Mouse (Mus musculus) brown adipose tissue, adult 24 weeks (tissue): Measurements from ENCODE around the gene Hebp2. TPM values are rescaled to one million over a fixed set of nuclear protein-coding genes. Genes with fewer than 3 reads are reported as not detected.

Experiments
- H3K27ac ChIP-seq: fragments of 200-500 bp; replicated peaks from 2 replicates; pipeline ENCODE4 v1.5.1; 2012; ENCODE audit warnings: low read depth, mild to moderate bottlenecking, low read length
- H3K4me1 ChIP-seq: fragments of 200-500 bp; 2 replicates; pipeline ENCODE4 v1.6.1; 2012; ENCODE audit warnings: low read length, mixed read lengths; ENCODE audit not compliant: control insufficient read depth, insufficient read depth, insufficient read length
- H3K4me3 ChIP-seq: fragments of 200-500 bp; 2 replicates; pipeline ENCODE4 v1.5.1; 2012; ENCODE audit warnings: low read depth, mild to moderate bottlenecking, low read length, moderate library complexity; ENCODE audit not compliant: insufficient read depth
- polyA plus RNA-seq: library from polyadenylated mRNA; stranded (reverse); fragments of >200 nt; gene quantifications from 2 replicates; pipeline ENCODE4 v1.2.4, GENCODE M21; 2012; ENCODE audit not compliant: missing spikeins, insufficient read depth, insufficient read length

Gene Hebp2
- polyA plus RNA-seq, 1 experiment = 28.3 TPM

- Histone ChIP-seq H3K27ac (no peak overlapping the region), H3K4me3 (no peak overlapping the region), H3K4me1 (no peaks in the 10 kb centered on the region)
Measured at GRCm38 (mm10) chr10:18526851-18527675, 18.8 kb downstream of the Hebp2 start.

GRCm38 (mm10) chr10:18526184-18526850 is 19.6 kb downstream of the Hebp2 start:
- no peaks in the 10 kb centered on the region for H3K4me1 ChIP-seq
- H3K4me3 ChIP-seq = no peak overlapping the region
- H3K27ac ChIP-seq = no peak overlapping the region

GRCm38 (mm10) chr10:18525726-18526125 is 20.1 kb downstream of the Hebp2 start:
- Histone ChIP-seq H3K27ac (no peak overlapping the region), H3K4me1 (no peaks in the 10 kb centered on the region), H3K4me3 (no peak overlapping the region)

DNA sequence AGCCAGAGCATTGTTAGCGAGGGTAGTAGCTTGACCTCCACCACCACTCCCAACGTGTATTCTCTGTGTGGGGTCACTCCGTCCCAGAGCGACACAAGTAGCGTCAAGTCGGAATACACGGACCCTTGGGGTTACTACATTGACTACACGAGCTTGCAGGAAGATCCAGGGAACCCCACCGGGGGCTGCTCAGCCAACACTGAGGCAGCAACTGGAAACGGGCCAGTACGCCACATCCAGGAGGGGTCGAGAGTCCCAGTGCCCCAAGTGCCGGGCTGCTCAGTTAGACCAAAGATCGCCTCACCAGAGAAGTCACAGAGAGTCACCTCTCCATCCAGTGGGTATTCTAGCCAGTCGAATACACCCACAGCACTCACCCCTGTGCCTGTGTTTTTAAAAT is 20.6 kb downstream of the Hebp2 start:
- Histone ChIP-seq H3K4me1 (no peaks in the 10 kb centered on the region), H3K4me3 (no peak overlapping the region), H3K27ac (no peak overlapping the region)

GRCm38 (mm10) chr10:18522556-18522955 is 23.3 kb downstream of the Hebp2 start:
- H3K4me1 ChIP-seq = no peaks in the 10 kb centered on the region
- H3K4me3 ChIP-seq = no peak overlapping the region
- H3K27ac ChIP-seq = no peak overlapping the region

GRCm38 (mm10) chr10:18511496-18511895 is 34.4 kb downstream of the Hebp2 start:
- Histone ChIP-seq H3K27ac (no peak overlapping the region), H3K4me3 (no peak overlapping the region), H3K4me1 (no peaks in the 10 kb centered on the region)

DNA sequence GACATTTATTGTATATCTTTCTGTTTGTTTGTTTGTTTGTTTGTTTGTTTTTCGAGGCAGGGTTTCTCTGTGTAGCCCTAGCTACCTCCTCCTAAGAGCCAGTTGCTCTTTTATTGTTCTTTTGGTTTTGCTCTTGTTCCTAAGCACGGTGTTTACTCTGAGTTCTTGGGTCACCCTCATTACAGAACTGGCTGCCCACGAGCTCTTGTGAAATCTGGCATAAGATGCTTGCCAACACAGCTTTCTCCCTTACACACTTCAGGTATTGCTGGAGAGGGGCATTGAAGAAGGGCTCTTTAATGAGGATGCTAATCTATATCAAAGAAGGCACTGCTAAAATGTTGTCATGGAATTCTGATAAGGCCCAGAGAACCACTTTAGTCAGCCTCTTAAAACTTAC is 35.2 kb downstream of the Hebp2 start:
- Histone ChIP-seq H3K4me1 (no peaks in the 10 kb centered on the region), H3K4me3 (no peak overlapping the region), H3K27ac (no peak overlapping the region)

DNA sequence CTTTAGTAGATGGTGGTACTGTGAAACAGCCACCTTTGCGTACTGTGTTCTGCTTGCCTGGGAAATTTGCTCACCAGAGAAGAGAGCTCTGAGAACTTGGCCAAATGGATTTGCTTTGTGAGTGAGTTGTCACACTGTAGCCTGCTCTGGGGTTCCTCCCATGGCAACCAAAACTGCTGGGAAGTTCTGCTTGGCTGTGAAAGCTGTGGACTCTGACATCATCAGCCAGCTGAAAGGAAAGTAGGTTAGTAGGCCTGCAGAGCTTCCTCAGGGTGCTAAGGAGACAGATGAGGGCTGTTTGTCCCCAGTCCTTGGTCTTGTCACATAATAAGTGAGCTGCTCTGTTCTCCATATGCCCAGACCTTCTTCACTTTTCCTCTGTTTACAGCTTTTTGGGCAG is 37.3 kb downstream of the Hebp2 start:
- Histone ChIP-seq H3K27ac (no peak overlapping the region), H3K4me3 (no peak overlapping the region), H3K4me1 (no peaks in the 10 kb centered on the region)

DNA sequence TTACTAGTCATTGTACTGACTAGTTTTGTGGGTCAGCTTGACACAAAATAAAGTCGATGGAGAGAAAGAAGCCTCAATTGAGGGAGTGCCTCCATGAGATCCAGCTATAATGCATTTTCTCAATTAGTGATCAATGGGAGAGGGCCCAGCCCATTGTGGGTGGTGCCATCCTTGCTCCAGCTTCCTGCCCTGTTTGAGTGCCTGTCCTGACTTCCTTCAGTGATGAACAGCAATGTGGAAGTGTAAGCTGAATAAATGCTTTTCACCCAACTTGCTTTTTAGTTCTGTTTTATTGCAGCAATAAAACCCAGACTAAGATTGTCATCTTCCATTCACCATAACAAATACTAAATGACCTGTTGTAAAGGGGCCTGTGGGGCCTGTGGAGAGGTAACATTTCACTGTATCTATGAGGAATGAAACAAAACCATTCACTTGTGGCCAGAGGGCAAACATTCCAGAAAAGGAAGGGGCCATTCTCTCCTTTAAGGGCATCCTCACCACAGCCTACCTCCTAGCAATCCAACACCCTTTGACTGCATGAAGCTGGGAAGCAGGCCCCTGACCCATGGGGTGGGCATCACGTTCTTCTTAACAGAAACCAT is 37.9 kb downstream of the Hebp2 start:
- Histone ChIP-seq H3K4me3 (no peak overlapping the region), H3K27ac (no peak overlapping the region), H3K4me1 (no peaks in the 10 kb centered on the region)

GRCm38 (mm10) chr10:18506501-18506946 is 39.4 kb downstream of the Hebp2 start:
- no peak overlapping the region for H3K27ac ChIP-seq
- H3K4me1 ChIP-seq = no peaks in the 10 kb centered on the region
- H3K4me3 ChIP-seq = no peak overlapping the region

DNA sequence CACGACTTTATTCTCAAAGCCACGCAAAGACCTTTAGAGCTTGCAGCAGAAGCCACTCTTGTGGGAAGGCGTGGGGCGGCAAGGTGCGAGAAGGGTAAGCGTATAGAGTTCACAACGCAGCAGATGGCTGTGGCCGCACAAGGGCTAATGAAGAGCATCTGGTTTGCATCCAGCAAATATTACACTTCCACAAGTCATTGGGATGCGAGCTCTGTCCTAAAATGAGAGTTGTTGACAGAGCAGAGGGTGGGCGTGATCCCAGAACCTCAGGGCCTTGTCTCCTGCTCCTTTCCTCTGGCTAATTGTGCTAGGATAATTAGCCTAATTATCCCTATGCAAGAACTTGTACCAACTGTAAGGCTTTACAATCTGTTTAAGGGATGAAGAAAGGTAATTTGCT is 40.2 kb downstream of the Hebp2 start:
- Histone ChIP-seq H3K4me1 (no peaks in the 10 kb centered on the region), H3K4me3 (no peak overlapping the region), H3K27ac (no peak overlapping the region)

GRCm38 (mm10) chr10:18501997-18502396 is 43.9 kb downstream of the Hebp2 start:
- H3K27ac ChIP-seq = no peak overlapping the region
- no peak overlapping the region for H3K4me3 ChIP-seq
- no peaks in the 10 kb centered on the region for H3K4me1 ChIP-seq

GRCm38 (mm10) chr10:18497066-18497465 is 48.8 kb downstream of the Hebp2 start:
- no peaks in the 10 kb centered on the region for H3K4me1 ChIP-seq
- H3K4me3 ChIP-seq = no peak overlapping the region
- H3K27ac ChIP-seq = no peak overlapping the region

DNA sequence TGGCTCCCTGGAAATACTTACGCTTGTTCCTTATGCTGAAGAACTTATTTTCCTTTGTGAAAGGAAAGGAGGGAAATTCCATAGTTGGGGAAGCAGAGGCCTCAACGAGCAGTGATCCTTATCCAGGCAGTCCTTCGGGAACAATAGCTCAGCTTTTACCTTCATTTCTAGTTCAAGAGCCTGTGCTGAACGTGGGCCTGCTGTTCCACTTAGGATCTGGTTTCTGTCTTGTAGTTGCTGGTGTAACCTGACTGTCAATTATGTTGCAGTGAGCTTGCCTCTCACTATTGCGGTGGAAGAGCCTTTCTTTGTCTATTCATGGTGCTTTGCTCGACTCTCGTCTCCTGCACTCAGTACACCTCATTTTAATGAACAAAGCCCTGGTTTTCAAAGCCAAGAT is 51.6 kb downstream of the Hebp2 start:
- H3K27ac ChIP-seq = no peak overlapping the region
- no peak overlapping the region for H3K4me3 ChIP-seq
- H3K4me1 ChIP-seq = no peaks in the 10 kb centered on the region

GRCm38 (mm10) chr10:18493010-18493894 is 52.6 kb downstream of the Hebp2 start:
- no peak overlapping the region for H3K4me3 ChIP-seq
- H3K4me1 ChIP-seq = no peaks in the 10 kb centered on the region
- no peak overlapping the region for H3K27ac ChIP-seq
